Mouse (Mus musculus): ENCODE data around the gene Clip2.

Clip2 gene

DNA sequence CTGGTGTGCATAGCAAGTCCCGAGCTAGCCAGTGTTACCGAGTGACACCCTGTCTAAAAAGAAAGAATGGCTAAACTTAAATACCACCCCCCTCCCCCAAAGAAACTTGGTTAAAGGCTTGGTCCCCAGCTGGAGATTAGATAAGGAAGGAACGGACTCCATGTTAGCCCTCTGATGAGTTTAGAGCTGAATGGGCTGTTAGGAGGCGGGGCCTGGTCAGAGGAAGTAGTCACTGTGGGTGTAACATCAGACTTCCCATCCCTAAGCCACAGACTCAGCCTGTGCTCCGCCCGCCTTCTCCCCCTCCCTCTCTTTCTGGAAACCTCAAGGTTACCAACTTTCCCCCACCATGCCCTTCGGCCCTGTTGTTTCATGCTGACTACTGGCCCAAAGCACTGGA lies 30.4 kb downstream of the Clip2 start:
- DNase-seq, result peak; percentile 63

- no peak for DNase-seq
Measured at GRCm38 (mm10) chr5:134521131-134521530, 31.1 kb downstream of the Clip2 start.

DNA sequence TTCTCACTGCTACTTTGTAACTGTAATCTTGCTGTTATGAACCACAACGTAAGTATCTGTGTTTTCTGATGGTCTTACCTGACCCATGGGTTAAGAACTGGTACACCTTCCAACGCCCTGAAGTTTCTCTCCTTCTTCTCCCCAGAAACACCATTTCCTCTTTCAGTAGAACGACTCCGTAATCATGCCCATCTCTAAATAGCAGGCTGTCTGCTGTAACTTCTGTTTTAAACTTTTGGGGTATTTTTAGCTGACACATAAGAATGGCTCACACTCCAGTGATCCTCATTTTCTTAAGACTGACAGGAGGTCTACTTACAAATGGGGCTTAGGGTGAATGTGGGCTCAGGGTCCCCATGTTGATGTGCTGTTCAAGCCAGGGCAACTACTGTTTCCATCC lies 32.1 kb downstream of the Clip2 start:
- DNase-seq, result no peak

DNA sequence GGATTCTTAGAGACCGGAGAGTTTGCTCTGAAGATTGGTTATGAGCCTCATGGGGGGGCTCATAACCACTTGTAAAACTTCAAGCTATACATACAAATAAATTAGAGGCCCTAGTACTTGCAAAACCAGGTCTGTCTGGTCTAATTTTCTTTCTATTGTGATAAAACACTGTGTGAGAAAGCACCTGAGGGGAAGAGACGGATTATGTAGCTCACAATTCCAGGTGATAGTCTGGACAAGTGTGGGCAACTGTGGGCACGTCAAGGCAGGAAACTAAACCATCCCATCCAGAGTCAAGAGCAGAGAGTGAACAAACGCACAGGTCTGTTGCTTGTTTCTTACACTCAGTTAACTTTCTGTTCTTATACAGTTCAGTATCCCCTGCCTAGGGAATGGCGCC lies 32.8 kb downstream of the Clip2 start:
- DNase-seq, result no peak

DNA sequence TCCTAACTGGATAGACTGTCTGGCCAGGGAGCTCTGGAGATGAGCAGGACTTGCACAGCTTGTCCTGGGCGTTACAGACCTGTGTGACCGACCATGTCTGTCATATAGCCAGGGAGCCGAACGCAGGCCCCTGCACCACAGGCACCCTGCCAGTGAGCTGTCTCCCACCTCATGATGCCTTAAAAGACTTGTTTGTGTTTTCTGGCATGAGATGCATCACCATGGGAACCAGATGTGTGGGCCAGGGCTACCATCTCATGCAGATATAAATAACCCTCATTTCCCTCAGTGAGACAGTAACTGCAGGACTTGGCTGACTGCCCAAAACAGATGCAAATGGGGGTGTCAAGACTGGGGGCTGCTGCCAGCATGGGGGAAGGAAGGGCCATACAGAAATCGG lies 40.1 kb downstream of the Clip2 start:
- DNase-seq, result no peak

- DNase-seq, result no peak
Measured at GRCm38 (mm10) chr5:134510266-134510665, 42.0 kb downstream of the Clip2 start.

DNA sequence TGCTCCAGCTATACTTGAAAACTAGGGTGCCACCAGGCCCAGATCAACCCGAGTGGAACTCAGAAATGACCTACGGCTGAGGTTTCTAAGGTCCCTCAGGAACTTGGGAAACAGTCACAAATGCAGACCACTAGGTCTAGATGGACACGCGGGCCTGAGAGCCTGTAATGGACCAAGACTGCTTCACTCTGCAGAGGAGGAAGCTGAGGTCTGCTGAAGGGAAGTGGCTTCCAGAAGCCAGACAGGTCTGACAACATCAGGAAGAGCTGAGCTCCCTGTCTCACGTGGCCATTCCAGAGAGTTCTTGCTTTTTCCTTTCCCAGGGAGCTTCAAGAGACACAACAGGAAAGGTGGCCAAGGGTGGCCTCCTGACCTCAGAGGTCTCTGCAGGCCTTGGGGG lies 43.3 kb downstream of the Clip2 start:
- no peak for DNase-seq

- no peak for DNase-seq
Measured at GRCm38 (mm10) chr5:134507859-134508399, 44.3 kb downstream of the Clip2 start.

GRCm38 (mm10) chr5:134507307-134507706 lies 44.9 kb downstream of the Clip2 start:
- peak; percentile 68 for DNase-seq

- no peak for DNase-seq
Measured at GRCm38 (mm10) chr5:134505810-134506292, 46.4 kb downstream of the Clip2 start.

DNA sequence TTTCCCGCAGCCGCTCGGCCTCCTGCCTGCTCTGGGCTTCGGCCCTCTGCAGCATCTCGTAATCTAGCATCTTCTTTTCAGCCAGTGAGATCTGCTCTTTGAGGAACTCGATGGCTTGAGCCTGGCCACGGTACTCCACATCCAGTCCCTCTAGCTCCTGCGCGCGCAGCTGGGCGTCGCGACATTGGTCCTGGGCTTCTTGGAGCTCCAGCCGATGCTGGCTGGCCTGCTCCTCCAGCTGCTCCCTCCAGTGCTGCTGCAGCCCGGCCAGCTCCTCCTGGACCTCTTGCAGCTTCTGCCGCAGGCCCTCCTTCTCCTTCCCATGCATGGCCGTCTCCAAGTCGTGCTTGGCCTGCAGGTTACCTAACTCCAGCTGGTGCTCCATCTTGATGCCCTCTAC lies 49.6 kb downstream of the Clip2 start:
- no peak for DNase-seq

DNA sequence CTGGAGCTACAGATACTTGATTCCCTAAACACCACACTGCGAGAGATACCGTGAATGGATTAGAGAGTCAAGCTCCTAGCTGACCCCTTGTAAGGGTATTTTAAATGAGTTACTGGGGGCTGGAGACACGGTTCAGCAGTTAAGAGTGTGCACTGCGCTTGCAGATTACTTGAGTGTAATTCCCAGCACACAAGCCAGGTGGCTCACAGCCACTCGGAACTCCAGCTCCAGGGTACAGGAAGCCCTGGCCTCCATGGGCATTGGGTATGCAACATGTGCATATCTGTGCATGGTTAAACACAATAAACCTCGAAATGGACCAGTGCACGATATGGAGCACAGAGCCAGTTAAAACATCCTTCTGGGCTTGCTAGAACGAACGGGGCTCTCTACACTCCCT lies 50.8 kb downstream of the Clip2 start:
- DNase-seq, result no peak

DNA sequence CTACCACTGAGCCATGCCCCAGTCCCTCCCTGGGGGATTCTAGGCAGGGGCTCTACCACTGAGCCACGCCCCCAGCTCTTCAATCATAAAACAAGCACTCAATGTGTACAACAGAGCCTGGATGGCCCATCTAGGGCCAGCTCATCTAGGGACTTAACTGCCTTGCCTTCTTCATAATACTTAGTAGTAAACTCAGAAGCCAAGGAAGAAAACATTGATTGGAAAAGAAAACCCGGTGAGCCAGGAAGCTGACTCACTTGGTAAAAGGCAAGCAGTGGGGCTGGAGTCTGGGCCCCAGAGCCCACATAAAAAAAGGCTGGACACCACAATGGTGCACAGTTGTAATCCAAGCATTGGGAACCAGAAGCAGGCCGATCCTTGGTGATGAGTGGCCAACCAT lies 51.6 kb downstream of the Clip2 start:
- no peak for DNase-seq

GRCm38 (mm10) chr5:134500062-134500461 lies 52.2 kb downstream of the Clip2 start:
- DNase-seq, result peak; percentile 58

DNA sequence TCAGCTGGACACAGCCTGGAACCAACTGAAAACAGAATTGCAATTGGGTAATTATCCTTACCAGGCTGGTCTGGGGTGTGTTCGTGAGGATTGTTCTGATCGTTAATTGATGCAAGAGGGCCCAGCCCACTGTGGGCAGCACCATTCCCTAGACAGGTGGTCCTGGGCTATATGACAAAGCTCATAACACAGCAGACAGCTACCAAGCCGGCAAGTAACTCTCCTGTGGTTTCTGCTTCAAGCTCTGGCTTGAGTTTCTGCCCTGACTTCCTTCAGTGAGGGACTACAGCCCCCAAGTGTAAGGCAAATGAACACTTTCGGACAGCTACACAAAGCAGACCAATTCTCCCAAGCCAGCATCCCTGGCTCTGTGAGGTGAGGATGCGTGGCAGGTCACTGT lies 55.2 kb downstream of the Clip2 start:
- DNase-seq, result peak; percentile 1

GRCm38 (mm10) chr5:134495796-134496195 lies 56.4 kb downstream of the Clip2 start:
- no peak for DNase-seq

DNA sequence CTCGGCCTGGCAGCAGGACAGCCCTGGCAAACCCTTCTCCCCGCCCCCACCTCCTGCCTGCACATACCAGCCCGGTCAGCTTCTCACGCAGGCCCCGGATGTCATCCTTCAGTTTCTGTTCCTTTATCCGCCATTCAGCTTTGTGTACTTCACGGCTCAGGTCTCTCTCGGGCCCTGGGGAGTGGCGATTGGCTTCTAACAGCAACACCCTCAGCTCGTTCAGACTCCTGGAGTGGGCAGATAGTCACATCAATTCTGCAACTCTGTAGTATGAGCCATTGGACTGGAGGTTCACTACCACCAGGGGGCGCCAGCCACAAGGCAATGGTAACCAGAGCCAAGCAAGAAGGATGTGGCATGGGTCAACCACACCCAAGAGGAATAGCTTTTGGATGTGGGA lies 58.1 kb downstream of the Clip2 start:
- DNase-seq, result peak; percentile 89

GRCm38 (mm10) chr5:134492956-134493355 lies 59.3 kb downstream of the Clip2 start:
- no peak for DNase-seq

DNA sequence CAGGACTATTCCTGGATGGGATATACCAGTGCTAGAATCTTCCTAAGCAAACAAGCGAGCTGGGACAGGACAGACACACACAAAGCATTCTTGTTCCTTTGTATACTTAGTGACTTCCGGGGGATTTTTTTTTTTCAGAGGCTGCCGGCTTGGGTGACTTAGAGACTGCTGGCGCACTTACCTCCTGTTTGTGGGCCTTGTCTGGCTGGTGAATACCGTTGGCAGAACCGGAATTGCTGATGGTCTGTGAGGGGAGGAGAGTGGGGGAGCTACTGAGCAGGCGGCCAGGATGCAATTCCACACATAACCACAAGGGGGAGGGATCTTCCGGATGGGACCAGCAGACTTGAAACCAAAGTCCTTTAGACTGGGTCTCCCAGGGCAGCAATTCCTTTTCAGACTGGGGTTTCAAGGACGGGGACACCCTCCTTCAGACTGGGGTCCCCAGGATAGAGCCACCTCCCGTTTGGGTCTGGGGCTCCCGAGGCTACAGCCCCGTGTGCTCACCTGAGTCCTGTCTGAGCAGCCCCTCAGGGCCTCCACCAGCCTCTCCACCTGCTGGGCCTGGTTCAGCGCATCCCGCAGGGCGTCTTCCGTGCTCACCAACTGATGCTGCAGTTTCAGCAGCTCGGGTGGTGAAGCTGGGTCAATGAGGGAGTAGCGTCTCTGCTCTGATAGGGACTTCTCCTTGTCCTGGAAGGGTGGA lies 60.4 kb downstream of the Clip2 start:
- DNase-seq, result peak; percentile 83

- DNase-seq, result no peak
Measured at GRCm38 (mm10) chr5:134491206-134491605, 61.0 kb downstream of the Clip2 start.

DNA sequence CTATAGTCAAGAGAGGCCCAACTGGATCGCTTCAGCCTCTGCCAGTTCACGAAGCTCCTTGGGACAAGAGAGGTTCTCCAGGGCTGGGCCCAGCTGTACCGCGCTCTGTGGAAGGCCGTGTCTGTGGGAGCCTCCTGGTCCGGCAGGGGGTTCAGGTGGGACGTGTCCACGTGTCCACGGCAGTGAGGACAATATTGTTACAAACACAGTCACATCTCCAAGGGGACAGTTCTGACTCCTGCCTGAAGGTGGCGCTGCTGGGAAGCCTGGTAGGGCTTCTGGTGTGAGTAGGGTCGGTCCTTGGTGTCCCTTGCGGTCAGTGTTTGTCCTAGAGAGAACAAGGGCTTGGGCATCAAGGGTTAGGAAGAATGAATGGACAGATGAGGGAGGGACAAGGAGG lies 61.8 kb downstream of the Clip2 start:
- peak; percentile 54 for DNase-seq

GRCm38 (mm10) chr5:134489583-134489982 lies 62.7 kb downstream of the Clip2 start:
- DNase-seq, result peak; percentile 63

- DNase-seq, result no peak
Measured at GRCm38 (mm10) chr5:134488596-134488995, 63.6 kb downstream of the Clip2 start.

- no peak for DNase-seq
Measured at GRCm38 (mm10) chr5:134488042-134488441, 64.2 kb downstream of the Clip2 start.

Data from liver (tissue).